Mouse (Mus musculus) forebrain, embryonic 14.5 days (tissue): ENCODE data around the gene A130010J15Rik. TPM values are rescaled to one million over a fixed set of nuclear protein-coding genes. Genes with fewer than 3 reads are reported as not detected.

ENCODE experiments used
- ATAC-seq: fragments of 200-750 bp; cut with Nextera tagmentation; 2 replicates; pipeline ENCODE4 v1.8.0; 2017; ENCODE audit warnings: mild to moderate bottlenecking, moderate library complexity
- DNase-seq: peaks from one replicate; pipeline ENCODE4 v3.0.0-alpha.2; 2015; ENCODE audit warnings: low spot score
- H3K27ac ChIP-seq: fragments of 300-500 bp; sonication (generic); 2 replicates; pipeline ENCODE4 v1.5.1; 2014; ENCODE audit warnings: low read depth, mild to moderate bottlenecking, control low read depth, low read length, moderate library complexity
- H3K27me3 ChIP-seq: fragments of 300-500 bp; sonication (generic); replicated peaks from 2 replicates; pipeline ENCODE4 v1.6.1; 2014; ENCODE audit warnings: low read length, control low read depth, mixed read lengths; ENCODE audit not compliant: control insufficient read depth, insufficient read depth
- H3K36me3 ChIP-seq: fragments of 300-500 bp; sonication (generic); 2 replicates; pipeline ENCODE4 v1.6.1; 2014; ENCODE audit warnings: low read length, control low read depth; ENCODE audit not compliant: control insufficient read depth, insufficient read depth
- H3K4me1 ChIP-seq: fragments of 300-500 bp; sonication (generic); 2 replicates; pipeline ENCODE4 v1.6.1; 2014; ENCODE audit warnings: antibody characterized with exemption, low read length, control low read depth; ENCODE audit not compliant: control insufficient read depth, insufficient read depth
- H3K4me2 ChIP-seq: fragments of 300-500 bp; sonication (generic); 2 replicates; pipeline ENCODE4 v1.6.1; 2014; ENCODE audit warnings: mild to moderate bottlenecking, control low read depth, low read length
- H3K4me3 ChIP-seq: fragments of 300-500 bp; sonication (generic); 2 replicates; pipeline ENCODE4 v1.5.1; 2014; ENCODE audit warnings: low read depth, low read length, control low read depth
- H3K9ac ChIP-seq: fragments of 300-500 bp; sonication (generic); 2 replicates; pipeline ENCODE4 v1.6.1; 2014; ENCODE audit warnings: mild to moderate bottlenecking, low read length, control low read depth, moderate library complexity
- H3K9me3 ChIP-seq: fragments of 300-500 bp; sonication (generic); replicated peaks from 2 replicates; pipeline ENCODE4 v1.6.1; 2016; ENCODE audit warnings: low read length, control low read depth, mixed read lengths; ENCODE audit not compliant: control insufficient read depth
- WGBS: fragments of 180-500 bp; shearing (Covaris S2); extraction: QIAGEN DNeasy Blood & Tissue Kit; methylation state at CpG from one replicate; pipeline ENCODE4 v1.1.7; 2014; 5-methylcytosine and 5-hydroxymethylcytosine counted together
- polyA plus RNA-seq: library from polyadenylated mRNA; unstranded; fragments of >200 nt; fragmentation: Nextera tagmentation; extraction: Ambion mirVana; gene quantifications from 2 replicates; pipeline ENCODE4 v1.2.1, GENCODE M21; 2014

The A130010J15Rik gene
- polyA plus RNA-seq = 13.3 and 14.6 TPM in 2 replicates

DNA sequence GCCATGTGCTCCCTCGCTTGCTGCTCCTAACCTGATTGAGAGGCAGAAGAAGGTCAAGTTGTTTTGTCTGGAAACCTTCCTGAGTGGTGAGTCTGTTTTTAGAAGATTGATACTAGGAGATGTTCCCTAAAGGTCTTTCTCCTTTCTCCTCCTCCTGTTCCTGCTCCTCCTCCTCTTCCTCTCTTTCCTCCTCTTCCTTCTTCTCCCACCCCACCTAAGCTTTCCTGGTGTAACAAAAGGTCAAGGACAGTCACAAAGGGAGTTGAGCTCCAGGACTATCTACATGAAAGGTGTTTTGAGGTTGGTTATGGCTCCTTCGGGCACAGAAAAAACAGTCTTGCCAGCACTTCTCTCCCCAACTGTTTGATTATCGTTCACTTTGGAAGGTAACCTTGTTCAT is at the start of gene A130010J15Rik:
Gene A130010J15Rik (plus strand): TSS at position 301 of the 400 bp plus-strand sequence.
- Histone ChIP-seq H3K27me3 (no peaks in the 10 kb centered on the region), H3K4me1 (peaks cover 13% of the 10 kb centered on the region), H3K4me2 (no peak within 1 kb of the TSS), H3K36me3 (no peaks in the 10 kb centered on the region), H3K9ac (no peak within 1 kb of the TSS), H3K27ac (no peak within 1 kb of the TSS), H3K4me3 (no peak within 1 kb of the TSS), H3K9me3 (no peaks in the 10 kb centered on the region)
- 90% methylated on average over 3 of the region's 3 CpGs for WGBS
- ATAC-seq (no peak), DNase-seq (no peak)

DNA sequence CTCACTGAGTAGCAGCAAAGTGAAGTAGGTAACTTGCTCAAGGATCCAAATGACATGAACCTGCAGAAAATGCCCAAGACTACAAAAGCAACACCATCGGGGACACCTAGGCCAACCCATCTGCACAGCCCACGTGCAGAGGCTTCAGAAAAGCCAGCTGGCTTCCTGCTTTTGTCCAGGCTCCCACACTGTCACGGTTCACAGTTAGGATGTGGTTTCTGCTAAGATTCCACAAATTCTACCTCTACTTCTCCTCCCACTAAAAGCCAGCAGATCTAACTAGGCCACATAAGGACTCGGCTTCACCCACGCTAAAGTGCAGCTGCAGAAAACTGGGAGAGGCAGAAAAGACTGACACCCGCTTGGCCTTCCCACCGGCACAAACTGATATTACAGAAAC is 45.1 kb upstream of the A130010J15Rik start:
- H3K27ac ChIP-seq = no peak overlapping the region
- no peak for DNase-seq
- H3K9me3 ChIP-seq = no peaks in the 10 kb centered on the region
- H3K4me3 ChIP-seq = no peak overlapping the region
- no peaks in the 10 kb centered on the region for H3K27me3 ChIP-seq
- no peak for ATAC-seq
- H3K4me1 ChIP-seq = no peaks in the 10 kb centered on the region
- H3K4me2 ChIP-seq = no peak overlapping the region
- WGBS = 96% methylated on average over 7 of the region's 7 CpGs
- H3K9ac ChIP-seq = no peak overlapping the region
- H3K36me3 ChIP-seq = peaks cover 91% of the 10 kb centered on the region

DNA sequence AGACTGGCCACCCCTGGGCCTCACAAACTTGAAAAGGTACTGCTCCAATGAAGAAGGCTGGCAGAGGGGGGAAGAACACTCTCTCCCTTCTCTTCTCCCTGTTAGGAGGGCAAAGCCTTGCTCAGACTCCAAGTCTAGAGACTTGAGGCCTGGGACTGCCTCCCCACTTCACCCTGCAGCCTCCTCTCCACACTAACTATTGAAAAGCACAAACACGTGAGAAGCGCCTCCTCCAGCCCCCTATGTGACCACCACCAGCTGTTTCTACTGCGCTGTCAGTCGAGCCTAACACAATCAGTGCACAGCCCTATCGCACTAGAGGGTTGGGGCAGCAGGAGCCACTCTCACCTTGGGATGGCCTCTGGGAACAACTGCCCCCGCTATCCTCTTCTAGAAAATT is 44.6 kb upstream of the A130010J15Rik start:
- H3K27me3 ChIP-seq = no peaks in the 10 kb centered on the region
- H3K9ac ChIP-seq = no peak overlapping the region
- H3K9me3 ChIP-seq = no peaks in the 10 kb centered on the region
- 95% methylated on average over 6 of the region's 6 CpGs for WGBS
- H3K4me3 ChIP-seq = no peak overlapping the region
- H3K36me3 ChIP-seq = peaks cover 89% of the 10 kb centered on the region
- ATAC-seq (no peak), DNase-seq (no peak)
- no peak overlapping the region for H3K27ac ChIP-seq
- no peaks in the 10 kb centered on the region for H3K4me1 ChIP-seq
- no peak overlapping the region for H3K4me2 ChIP-seq

DNA sequence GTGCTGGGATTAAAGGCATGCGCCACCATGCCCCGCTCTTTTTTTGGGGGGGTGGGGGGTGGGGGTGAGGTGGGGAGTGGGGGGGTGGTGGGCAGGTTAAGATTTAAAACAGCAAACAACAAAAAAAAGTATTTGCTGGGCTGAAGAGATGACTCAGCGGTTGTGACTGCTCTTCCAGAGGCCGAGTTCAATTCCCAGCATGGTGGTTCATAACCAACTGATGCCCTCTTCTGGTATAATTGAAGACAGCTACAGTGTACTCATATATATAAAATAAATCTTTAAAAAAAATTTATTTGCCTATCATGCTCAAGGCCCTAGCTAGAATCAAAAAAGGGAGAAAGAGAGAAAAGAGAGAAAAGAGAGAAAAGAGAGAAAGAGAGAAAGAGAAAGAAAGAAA is 42.0 kb upstream of the A130010J15Rik start:
- H3K4me3 ChIP-seq = no peak overlapping the region
- H3K27me3 ChIP-seq = no peaks in the 10 kb centered on the region
- no peak for ATAC-seq
- H3K36me3 ChIP-seq = peaks cover 65% of the 10 kb centered on the region
- peak; percentile 59 for DNase-seq
- no peak overlapping the region for H3K9ac ChIP-seq
- WGBS = 79% methylated on average over 4 of the region's 4 CpGs
- H3K4me2 ChIP-seq = no peak overlapping the region
- H3K9me3 ChIP-seq = no peaks in the 10 kb centered on the region
- peaks cover 10% of the 10 kb centered on the region for H3K4me1 ChIP-seq
- H3K27ac ChIP-seq = no peak overlapping the region

DNA sequence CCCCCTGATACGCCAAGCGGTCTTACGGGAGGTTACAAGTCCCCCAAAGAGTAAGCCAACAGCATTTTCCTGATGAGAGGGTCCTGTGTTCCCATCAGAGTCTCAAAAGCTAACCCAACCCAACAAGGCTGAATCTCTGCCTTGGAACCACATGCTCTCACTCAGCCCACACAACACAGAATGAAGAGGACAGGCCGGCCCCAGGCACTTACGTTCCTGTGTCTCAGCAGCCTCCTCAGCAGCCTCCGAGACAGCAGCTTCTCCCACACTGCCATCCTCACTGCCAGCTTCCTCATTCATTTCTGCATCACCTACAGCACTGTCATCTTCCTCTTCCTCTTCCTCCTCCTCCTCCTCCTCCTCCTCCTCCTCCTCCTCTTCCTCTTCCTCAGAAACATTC is 39.8 kb upstream of the A130010J15Rik start:
- Histone ChIP-seq H3K9me3 (no peaks in the 10 kb centered on the region), H3K27ac (no peak overlapping the region), H3K4me3 (no peak overlapping the region), H3K4me2 (no peak overlapping the region), H3K4me1 (peaks cover 10% of the 10 kb centered on the region), H3K27me3 (no peaks in the 10 kb centered on the region), H3K36me3 (peaks cover 43% of the 10 kb centered on the region), H3K9ac (no peak overlapping the region)
- 91% methylated on average over 6 of the region's 6 CpGs for WGBS
- no peak for DNase-seq
- no peak for ATAC-seq

DNA sequence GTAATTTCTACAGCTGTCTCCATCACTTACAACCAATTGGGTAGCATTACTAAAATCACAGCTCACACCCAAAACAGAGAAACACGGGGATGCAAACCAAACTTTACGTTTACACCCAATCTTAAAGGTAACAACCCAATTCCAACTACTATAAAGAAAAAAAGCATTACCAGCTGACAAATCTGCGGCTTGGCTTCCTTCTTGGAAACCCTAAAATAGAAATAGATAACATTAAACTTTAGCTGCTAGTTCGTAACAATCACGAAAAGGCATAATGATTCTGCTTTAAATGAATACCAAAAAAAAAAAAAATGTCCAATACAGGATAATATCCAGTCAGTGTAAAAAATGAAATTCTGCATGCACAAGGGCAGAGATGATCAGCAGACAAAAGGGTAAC is 38.5 kb upstream of the A130010J15Rik start:
- Histone ChIP-seq H3K4me3 (peak overlapping the region; percentile 98), H3K4me2 (peak overlapping the region; percentile 58)
- DNase-seq = no peak

DNA sequence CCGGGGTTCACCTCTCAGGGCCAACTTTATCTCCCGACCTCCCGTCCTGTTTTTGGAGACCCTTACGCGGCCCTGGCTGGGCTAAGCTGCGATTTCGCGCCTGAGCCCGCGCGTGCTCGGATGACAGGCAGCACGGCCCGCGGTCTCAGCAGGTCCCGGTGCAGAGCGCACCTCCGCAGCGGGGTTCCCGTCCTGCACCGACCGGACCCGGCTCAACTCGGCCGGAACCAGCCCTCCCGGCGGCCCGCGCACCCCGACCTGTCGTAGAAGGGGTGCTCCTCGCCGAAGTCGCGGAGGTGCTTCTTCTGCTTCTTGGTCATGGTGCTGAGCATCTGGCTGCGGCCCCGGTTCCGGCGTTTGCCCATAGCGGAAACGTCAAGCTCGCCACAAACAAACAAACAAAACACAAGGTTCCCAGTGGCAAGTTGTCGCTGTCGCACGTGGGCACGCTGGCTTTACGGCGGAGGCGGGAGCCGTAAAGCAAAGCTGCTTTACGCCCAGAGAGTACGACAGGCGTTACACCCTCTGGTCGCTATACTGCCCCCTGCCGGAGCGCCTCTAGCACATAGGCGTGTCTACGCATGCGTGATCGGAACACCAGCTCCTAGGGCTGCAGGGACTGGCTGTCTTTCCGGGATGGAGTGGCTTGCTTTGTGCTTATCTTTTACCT is 37.9 kb upstream of the A130010J15Rik start, which contains the start of gene Diexf:
Gene Diexf (minus strand): TSS at position 487 of the 670 bp plus-strand sequence.
- H3K36me3 ChIP-seq = peaks cover 26% of the 10 kb centered on the region
- H3K27me3 ChIP-seq = no peaks in the 10 kb centered on the region
- peak within 1 kb of the TSS; percentile 85 for H3K9ac ChIP-seq
- WGBS = under 1% methylated on average over 61 of the region's 61 CpGs
- peak within 1 kb of the TSS; percentile 58 for H3K4me2 ChIP-seq
- no peaks in the 10 kb centered on the region for H3K9me3 ChIP-seq
- H3K4me3 ChIP-seq = peak within 1 kb of the TSS; percentile 98
- H3K27ac ChIP-seq = peak within 1 kb of the TSS; percentile 64; the same call in 1 of the 2 replicates
- ATAC-seq (peak; percentile 94), DNase-seq (peak; percentile 100)
- H3K4me1 ChIP-seq = peaks cover 10% of the 10 kb centered on the region

More for the DNA sequence above, 38.5 kb upstream of the A130010J15Rik start:
- no peaks in the 10 kb centered on the region for H3K9me3 ChIP-seq
- no peak for ATAC-seq
- H3K27me3 ChIP-seq = no peaks in the 10 kb centered on the region
- peaks cover 31% of the 10 kb centered on the region for H3K36me3 ChIP-seq
- peaks cover 10% of the 10 kb centered on the region for H3K4me1 ChIP-seq
- no peak overlapping the region for H3K27ac ChIP-seq
- WGBS = 26% methylated on average over 5 of the region's 5 CpGs
- peak overlapping the region; percentile 85 for H3K9ac ChIP-seq

DNA sequence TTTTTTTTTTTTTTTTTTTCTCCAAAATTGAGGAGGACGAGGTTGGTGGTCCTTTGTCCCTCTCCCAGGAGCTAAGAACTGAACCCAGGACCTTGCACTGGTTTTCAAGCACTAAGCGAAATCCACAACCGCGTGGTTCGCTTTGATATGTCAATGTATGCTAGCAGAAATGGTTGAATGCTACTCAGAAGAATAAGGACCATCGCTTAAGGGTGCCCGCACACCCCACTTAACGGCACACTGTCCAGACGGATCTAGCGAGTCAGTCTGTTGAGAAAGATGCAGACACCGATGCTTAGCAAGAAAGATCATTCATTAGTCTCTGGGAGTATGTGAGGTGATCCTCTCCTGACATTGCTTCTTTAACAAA is 37.4 kb upstream of the A130010J15Rik start:
- WGBS = 26% methylated on average over 11 of the region's 11 CpGs
- peak overlapping the region; percentile 66 for H3K9ac ChIP-seq

DNA sequence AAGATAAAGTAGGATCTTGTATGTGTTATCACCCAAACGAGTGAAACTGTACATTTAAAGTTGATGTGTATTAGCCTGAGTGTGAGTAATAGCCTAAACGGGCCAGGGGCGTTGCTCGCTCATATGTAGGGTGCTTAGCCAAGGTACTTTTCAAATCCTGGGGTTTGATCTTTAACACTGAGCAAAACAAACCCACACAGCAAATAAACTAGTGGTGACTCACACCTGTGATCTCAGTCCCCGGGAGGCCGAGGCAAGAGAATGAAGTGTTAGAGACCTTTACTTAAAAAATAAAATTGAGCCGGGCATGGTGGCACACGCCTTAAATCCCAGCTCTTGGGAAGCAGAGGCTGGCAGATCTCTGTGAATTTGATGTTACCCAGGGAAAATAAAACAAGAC is 37.0 kb upstream of the A130010J15Rik start:
- Histone ChIP-seq H3K36me3 (peaks cover 19% of the 10 kb centered on the region), H3K27me3 (no peaks in the 10 kb centered on the region), H3K9me3 (no peaks in the 10 kb centered on the region), H3K4me1 (peaks cover 10% of the 10 kb centered on the region), H3K9ac (peak overlapping the region; percentile 66), H3K4me3 (peak overlapping the region; percentile 98), H3K4me2 (peak overlapping the region; percentile 56), H3K27ac (no peak overlapping the region)
- no peak for DNase-seq
- WGBS = 87% methylated on average over 8 of the region's 8 CpGs
- peak; percentile 33; the same call in 1 of the 2 replicates for ATAC-seq

More for the DNA sequence above, 37.4 kb upstream of the A130010J15Rik start:
- peaks cover 21% of the 10 kb centered on the region for H3K36me3 ChIP-seq
- peak overlapping the region; percentile 64; the same call in 1 of the 2 replicates for H3K27ac ChIP-seq
- H3K4me2 ChIP-seq = peak overlapping the region; percentile 56
- ATAC-seq (no peak; the same call in 1 of the 2 replicates), DNase-seq (no peak)
- peak overlapping the region; percentile 98 for H3K4me3 ChIP-seq
- no peaks in the 10 kb centered on the region for H3K27me3 ChIP-seq
- H3K9me3 ChIP-seq = no peaks in the 10 kb centered on the region
- peaks cover 10% of the 10 kb centered on the region for H3K4me1 ChIP-seq
